Mouse (Mus musculus) mouse trophoblast stem cell (cell line): ENCODE measurements around the gene Pde10a.

ENCODE experiments used
- in situ Hi-C, 2 experiments: fragments of 300-500 bp; cut with MseI, MboI; formaldehyde crosslinking; loops; 2 replicates in 1 of 2; 3 replicates in 1 of 2; pipeline ENCODE4 v1.15.1; 2025

Gene Pde10a

GRCm38 (mm10) chr17:8525971-8526740, 984 bp downstream of the Pde10a start:
- in situ Hi-C loops: no loop called here

GRCm38 (mm10) chr17:8526815-8527261, 1.7 kb downstream of the Pde10a start:
- in situ Hi-C loops: no loop called here

- in situ Hi-C loops: no loop called here
Observed at GRCm38 (mm10) chr17:8528641-8529040, 3.5 kb downstream of the Pde10a start.

DNA sequence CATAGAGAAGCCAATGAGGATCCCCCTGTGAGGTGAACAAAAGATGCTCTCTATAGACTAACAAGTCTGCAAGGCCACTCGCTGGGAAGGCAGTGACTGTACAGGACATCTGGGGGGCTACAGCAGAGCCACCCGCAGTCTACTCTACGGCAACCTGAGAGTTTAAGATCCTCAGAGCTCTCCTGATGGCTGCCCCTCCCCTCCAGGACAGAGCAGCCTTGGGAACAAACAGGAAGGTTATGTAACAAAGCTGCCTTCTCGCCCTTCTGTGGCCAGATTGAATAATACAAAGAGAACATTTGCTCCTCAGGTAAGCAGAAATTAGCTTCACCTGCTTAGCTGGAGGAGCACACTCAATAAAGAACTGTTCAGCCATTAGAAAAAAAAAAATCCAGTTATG, 7.4 kb downstream of the Pde10a start:
- in situ Hi-C loops: loop anchor here (5.0 to 10.0 kb wide), 2 partner anchors 65 to 68 kb away; no protein-coding TSS in a partner anchor

- in situ Hi-C loops: loop anchor here (5.0 to 10.0 kb wide), 2 partner anchors 63 to 69 kb away; no protein-coding TSS in a partner anchor
Observed at GRCm38 (mm10) chr17:8533828-8534227, 8.7 kb downstream of the Pde10a start.

DNA sequence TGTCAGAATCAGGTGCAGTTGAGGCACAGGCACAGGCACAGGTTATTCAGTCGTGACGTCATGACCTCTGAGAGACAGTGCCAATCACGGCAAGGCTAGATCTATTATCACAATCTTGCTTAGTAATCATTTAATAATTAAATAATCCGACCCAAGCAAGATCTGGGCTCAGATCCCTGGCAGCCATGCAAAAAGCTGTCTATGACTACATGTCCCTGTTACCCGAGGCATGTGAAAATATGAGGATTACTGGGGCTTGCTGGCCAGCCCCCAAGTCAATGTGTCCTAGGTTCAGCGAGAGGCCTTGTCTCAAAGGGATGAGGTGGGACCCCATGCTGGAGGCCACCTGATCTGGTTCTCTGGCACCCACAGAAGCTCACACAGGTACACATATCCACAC, 11.3 kb downstream of the Pde10a start:
- in situ Hi-C loops: loop anchor here in 1 of 2 experiments (5.0 to 10.0 kb wide), 2 partner anchors 56 to 72 kb away; no protein-coding TSS in a partner anchor

- in situ Hi-C loops: loop anchor here in 1 of 2 experiments (5.0 to 10.0 kb wide), 2 partner anchors 54 to 73 kb away; no protein-coding TSS in a partner anchor
Observed at GRCm38 (mm10) chr17:8538102-8538501, 12.9 kb downstream of the Pde10a start.

DNA sequence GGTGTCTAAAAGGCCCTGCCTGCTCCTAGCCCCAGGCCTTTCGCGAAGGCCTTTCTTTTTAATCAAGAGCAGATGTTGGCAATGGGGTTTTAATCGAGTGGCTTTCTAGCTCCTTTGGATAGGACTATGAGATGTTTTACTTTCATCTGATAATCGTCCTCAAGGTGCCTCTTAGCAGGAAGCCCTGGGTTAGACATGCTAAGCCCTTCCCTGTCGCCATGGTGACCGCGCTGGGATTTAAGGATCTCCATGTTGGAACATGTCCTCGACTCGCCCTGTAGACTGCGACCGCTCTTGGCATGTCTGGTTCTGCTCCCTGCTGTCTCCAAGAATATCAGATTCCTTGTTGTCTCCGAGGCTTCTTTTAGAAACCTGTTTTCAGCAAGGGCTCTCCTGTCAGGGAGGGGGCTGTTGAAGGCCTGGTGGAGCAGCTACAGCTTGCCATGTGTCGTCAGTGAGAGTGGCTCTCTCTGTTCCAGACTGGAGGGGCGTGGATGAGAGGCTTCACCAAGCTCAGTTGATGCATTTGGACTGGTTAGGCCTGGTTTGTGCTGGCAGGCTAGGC, 16.9 kb downstream of the Pde10a start:
- in situ Hi-C loops: no loop called here

DNA sequence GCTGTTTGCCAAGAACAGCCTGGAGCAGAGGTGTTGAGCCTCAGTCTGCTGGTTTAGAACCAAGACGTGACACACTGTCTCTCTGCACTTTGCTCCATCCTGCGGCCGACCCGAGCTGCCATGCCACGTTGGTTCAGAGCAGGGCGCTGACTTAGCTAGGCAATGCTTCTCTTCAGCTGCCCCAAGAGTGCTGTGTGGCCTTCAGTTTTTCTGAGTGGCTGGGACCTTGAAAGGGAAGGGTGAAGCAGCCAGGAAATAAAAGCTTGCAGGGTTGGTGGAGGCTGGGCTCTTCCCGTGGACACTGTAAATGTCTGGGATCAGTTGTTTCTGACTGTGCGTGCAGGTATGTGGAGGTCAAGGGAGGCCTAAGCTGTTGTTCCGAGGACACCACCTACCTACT, 21.2 kb downstream of the Pde10a start:
- in situ Hi-C loops: no loop called here

GRCm38 (mm10) chr17:8548733-8549132, 23.6 kb downstream of the Pde10a start:
- in situ Hi-C loops: no loop called here

DNA sequence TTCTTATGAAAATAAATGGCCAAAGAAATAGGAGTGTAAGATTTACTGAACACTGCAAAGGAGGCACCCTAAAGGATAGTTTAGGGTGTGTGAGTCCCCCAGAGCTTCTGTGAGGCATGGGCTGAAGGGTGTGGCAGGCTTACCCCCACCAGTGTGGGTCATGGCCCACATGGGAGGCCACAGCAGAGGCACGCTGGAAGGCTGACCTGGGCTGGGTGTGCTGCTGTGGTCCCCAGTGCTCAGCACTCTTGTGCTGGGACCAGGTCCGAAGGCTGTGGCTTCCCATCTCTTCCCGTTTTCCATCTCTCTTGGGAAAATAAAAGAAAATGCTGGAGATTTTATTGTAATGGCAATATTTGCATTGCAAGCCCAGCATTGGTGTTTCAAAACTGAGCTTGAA, 26.5 kb downstream of the Pde10a start:
- in situ Hi-C loops: no loop called here

GRCm38 (mm10) chr17:8552346-8553035, 27.3 kb downstream of the Pde10a start:
- in situ Hi-C loops: no loop called here

DNA sequence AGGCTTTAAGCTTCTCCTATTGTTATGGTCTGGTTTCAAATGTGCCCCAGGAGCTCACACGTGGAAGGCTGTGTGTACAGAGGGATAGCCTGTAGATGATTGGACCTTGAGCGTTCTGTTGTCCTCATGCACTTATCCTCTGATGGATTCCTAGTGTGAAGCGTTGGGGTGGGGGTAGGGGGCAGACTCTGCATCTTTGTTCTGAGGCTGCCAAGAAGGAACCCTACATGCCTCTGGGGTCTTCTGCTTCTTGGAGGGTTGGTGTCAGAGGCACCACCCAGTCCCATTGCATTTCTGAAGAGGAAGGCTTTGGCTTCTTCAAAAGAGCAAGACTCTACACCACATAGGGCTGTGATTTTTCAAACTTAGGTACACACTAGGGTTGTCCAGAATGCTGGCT, 28.4 kb downstream of the Pde10a start:
- in situ Hi-C loops: no loop called here

GRCm38 (mm10) chr17:8554219-8554618, 29.0 kb downstream of the Pde10a start:
- in situ Hi-C loops: no loop called here

GRCm38 (mm10) chr17:8555785-8556184, 30.6 kb downstream of the Pde10a start:
- in situ Hi-C loops: no loop called here

- in situ Hi-C loops: no loop called here
Observed at GRCm38 (mm10) chr17:8556223-8556622, 31.1 kb downstream of the Pde10a start.

GRCm38 (mm10) chr17:8557926-8558325, 32.8 kb downstream of the Pde10a start:
- in situ Hi-C loops: no loop called here

GRCm38 (mm10) chr17:8562101-8562885, 37.1 kb downstream of the Pde10a start:
- in situ Hi-C loops: no loop called here

DNA sequence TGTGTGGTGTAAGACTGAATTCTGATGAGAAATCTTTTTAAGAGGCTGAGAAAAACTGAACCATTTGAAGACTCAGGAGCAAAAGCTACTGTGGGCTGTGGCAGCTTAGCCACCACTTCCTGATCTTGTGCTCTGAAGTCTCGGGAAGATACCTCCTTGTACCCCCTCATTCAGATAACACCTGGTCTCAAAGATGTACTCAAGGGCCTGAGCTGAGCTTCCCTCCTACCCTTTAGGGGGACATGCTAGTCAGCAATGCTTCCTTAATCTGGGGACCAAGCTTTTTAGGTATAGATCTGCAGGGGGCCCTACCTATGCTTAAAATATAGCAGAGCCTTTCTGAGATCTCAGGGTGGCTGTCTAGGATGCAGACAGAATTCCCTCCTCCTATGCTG, 37.7 kb downstream of the Pde10a start:
- in situ Hi-C loops: no loop called here

GRCm38 (mm10) chr17:8566850-8567249, 41.7 kb downstream of the Pde10a start, which contains the start of gene Gm17087:
Gm17087 (minus strand) TSS chr17:8566950.
- in situ Hi-C loops: no loop called here

DNA sequence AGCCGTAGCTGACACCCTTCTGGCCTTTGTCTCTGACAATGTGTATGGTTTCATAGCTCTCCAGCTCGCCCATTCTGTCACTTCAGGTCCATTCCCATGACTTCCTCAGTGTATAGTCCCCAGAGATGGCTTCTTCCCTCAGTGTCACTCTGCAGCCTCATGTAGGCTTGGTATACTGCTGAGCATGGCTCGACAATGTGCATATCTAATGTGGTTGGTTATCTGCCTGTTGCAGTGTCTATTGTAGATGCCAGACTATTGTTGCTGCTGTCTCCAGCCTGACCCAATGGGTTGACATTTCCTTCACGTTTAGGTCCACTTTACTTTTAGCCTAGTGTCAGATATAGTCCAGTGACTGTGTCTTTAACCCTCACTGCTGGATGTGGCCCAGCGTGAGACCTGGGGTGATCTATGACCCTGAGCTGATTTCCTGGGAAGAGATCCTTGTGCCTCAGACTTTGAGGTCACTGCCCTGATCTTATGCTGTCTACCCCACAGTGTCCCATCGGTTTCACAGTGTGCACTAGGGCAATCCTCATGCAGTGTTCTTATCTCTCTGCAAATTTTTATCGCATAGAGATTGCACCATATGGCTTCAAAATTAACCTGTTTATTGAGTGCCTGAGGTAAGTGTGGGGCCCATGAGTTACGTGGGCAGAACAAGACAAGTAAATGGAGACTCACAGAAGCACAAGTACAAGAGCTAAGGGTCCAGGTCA, 48.5 kb downstream of the Pde10a start:
- in situ Hi-C loops: no loop called here
